Mouse (Mus musculus) heart, postnatal 10 days (tissue): ENCODE measurements around the gene Rab31. TPM values are rescaled to one million over a fixed set of nuclear protein-coding genes. Genes with fewer than 3 reads are reported as not detected.
"Not testable (repeated sequence)": the region's sequence is repeated elsewhere in the genome, so short reads cannot be mapped to it uniquely, and the experiment has no call there.

Experiments
- DNase-seq, 2 experiments: peaks; one replicate each; pipeline ENCODE4 v3.0.0; 2021
- intact Hi-C: fragments of 180-260 bp; cut with DNase I; formaldehyde crosslinking; loops from one replicate; pipeline ENCODE4 v1.15.1; 2025
- total RNA-seq, 2 experiments: library from RNA; stranded (reverse); gene quantifications; 2 replicates each; pipeline ENCODE4 v1.2.3; 2021

Gene Rab31
- total RNA-seq, 2 experiments from 2014 or later, result 42.9 to 46.5 TPM

DNA sequence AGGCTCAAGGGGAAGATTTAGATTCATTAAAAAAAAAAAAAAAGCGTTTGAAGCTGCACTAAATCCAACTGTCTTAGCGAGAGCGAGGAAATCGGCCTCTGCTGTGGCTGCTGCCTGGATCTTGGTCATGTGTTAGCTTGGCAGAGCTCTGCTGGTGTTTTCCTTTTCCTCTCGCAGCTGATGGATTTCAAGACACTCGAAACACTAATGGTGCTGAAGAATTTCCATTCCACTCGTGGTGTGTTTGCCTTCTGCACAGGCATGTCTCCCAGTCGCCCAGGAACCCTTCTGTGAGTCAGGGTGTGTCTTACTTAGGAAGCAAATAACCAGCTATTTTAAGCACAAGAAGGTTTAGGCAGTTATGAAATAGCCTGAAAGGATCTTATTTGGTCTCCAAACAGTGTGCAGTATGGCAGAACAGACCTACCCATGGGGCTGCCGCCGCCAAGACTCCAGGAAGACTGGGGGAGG lies 129.5 kb downstream of the Rab31 start:
- peak; percentile 39 to 49 for DNase-seq
- intact Hi-C loops, result no loop called here

DNA sequence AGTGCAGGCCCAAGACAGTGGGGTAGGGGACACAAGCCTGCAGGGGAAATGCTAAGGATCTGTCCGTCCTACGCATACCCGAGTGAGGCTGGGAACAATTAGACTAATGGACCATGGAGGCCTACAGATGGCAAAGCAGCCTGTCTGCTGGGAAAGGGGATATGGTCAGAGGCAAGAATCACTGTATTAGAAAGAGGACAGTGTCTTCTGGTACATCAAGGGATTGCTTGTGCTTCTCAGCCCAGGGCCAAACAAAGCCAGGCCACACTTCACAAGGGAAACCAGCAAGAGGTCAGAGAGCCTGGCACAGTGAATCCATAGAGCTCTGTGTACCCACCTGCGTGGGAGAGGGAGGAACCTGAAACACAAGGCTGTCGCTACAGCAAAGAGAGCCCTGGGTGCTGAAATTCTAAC lies 130.0 kb downstream of the Rab31 start:
- intact Hi-C loops, result no loop called here
- DNase-seq, result no peak

DNA sequence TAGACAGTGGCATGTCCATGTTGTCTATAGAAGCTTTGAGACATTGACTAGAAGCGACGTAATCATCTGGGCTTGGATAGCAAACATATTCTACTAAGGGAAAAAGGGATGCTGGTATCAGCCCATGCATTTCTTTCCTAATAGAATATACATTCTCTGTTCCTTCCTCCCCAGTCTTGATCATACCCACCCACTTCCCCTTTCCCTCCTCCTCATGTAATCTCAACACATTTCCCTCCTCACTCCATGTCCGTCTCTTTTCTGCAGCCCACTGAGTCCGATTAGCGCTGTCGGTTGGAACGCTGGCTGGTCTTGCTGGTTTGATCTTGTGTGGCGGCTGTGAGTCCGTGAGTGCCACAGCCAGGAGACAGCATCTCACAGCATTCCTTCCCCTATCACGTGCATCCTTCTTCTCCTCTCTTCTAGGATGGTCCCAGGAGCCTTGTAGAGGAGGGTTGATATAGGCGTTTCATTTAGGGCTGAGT lies 130.8 kb downstream of the Rab31 start, which contains the start of gene Txndc2:
Gene Txndc2, minus strand, starts transcription at position 435 of the 485 bp plus-strand sequence.
- intact Hi-C loops, result no loop called here
- DNase-seq, result no peak

DNA sequence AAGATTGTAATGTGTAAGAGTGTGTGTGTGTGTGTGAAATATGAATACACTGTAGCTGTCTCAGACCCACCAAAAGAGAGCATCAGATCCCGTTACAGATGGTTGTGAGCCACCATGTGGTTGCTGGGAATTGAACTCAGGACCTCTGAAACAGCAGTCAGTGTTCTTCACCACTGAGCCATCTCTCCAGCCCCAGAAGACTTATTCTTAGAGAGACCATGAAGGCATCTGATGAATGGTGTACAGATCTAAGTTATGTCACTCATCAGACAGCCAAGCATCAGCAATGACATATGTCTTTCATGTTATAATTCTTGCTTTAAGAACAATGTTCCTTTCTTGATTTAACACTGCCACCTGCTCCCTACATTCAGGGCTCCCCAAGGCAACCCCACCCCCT lies 133.4 kb downstream of the Rab31 start:
- no peak for DNase-seq
- intact Hi-C loops, result no loop called here

DNA sequence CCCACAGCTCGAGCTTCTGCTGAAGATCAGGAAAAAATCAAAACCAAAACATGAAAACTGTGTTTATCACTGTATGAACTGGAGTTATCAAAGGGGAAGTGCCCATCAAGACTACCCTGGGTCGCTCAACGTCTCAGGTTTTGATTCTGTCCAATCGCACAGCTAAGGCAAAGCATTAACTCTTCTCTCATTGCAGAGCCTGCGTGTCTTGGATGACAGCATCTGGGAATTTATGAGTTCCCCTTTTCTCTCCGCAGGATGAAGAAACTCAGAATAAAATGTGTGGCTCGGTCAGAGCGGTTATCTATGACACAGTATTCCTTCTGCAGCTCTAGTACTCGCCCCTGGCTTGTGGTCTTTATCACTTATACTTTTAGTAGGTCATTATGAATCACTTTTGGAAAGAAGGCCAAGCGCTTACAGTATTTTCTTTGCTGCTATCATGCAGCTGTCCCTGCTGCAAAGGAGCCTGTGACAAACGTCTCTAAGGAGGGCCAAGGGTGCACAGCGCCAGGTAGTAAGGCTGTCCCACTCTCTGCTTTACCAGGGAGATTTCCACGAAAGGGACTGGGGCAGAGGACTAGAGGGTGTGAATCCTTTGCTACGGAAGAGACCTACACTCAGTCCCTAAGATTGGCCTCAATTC lies 136.7 kb downstream of the Rab31 start:
- intact Hi-C loops, result no loop called here
- peak; percentile 48 to 49 for DNase-seq

DNA sequence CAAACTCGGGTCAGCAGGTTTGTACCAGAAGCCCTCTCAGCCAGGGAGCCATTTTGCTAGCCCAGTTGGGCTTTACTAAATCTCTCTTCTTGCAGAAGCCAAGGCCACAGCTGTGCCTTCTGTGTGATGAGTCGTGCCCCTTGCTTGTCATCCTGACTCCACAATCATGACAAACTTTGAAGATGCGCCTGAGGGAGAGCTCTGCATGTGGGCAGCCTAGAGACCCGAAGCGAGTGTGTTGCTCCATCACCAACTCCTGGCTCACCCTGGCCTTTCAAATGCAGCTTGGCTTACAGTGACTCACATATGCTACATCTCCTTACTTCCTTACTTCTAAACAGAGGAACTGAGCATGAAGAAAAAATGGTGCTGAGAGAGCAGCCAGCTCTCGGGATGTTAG lies 142.6 kb downstream of the Rab31 start:
- no peak for DNase-seq
- intact Hi-C loops, result no loop called here

DNA sequence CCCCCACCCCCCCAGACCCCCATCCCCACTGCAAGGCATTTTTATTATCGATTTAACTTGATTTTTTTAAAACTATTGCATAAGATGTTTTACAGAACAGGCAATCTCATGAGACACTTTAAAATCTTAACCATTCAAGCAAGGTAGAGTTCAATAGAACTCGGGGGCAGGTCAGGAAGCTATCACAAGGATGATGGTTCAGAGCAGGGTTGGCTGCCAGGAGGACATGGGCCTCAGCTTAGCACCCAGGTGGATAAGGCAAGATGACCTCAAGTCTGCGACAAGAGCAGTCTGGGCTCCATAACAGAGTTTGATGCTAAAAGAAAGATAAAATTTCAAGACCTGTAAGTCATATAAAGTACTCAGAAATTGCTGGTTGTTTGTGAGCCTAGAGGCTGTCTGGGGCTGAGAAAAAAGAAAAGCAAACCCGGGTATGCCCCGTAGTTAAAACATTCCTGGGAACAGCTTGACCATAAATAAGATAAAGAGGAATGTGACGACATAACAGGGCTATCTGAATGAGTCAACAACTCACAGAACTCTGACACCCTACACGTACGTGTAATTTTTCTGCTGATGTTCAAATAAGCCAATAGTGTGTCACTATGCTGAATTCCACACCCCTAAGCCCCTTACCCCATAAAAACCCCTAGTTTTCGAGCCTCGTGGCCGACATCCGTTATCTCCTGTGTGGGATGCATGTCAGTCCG lies 143.6 kb downstream of the Rab31 start:
- intact Hi-C loops, DNase-seq: not testable (repeated sequence)

DNA sequence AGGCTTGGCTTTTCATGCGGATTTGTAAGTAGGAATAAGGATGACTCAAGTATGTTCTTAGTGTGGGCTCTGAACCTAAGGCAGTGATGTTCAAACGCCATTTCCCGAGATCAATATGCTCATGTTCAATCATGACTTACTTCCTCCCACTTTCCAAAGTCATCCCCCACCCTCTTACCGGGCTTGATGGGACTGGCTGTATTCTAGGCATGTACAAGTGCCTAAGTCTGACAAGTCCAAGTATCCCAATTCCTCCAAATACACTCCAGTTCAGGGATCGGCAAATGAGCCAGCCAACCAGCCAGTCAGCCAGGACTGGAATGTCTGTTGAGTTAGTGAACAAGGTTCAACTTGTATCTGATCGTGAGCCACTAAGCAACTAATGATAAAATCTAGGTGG lies 146.3 kb downstream of the Rab31 start:
- intact Hi-C loops, result no loop called here
- no peak for DNase-seq

DNA sequence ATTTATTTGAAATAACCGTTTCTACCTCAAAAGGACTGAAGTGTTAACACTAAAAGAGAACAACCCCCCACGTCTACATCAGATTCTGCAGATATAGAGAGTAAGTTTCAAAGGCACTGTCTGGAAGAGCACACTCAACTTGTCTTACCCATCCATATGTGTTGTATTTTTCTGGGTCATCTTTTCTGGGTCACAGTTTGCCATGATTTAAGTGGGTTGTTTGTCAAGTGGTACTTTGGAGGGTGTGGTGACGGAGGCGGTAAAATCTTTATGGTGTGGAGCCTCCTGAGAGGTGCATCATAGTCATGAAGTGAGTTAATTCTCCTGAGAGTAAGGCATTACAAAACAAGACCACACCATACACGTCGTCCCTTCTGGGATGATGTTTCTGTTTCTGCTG lies 147.0 kb downstream of the Rab31 start:
- DNase-seq, result no peak
- intact Hi-C loops, result no loop called here

DNA sequence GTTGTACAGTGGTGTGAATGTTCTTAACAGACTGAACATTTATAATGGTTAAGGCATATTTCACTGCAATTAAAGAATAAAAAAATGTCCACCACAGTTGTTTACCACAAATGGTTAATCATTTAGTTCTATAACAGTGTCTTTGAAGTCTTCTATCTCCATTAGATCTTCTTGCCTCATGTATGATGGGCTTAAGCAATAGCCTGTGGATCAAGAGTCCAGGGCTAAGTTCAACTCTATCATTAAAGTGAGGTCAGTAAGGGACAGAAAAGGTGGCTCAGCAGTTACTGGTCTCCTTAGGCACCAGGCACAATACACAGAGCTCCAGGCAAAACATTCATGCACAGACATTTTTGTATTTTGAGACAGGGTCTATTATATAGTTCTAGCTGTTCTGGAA lies 149.4 kb downstream of the Rab31 start:
- DNase-seq, result no peak
- intact Hi-C loops, result no loop called here

DNA sequence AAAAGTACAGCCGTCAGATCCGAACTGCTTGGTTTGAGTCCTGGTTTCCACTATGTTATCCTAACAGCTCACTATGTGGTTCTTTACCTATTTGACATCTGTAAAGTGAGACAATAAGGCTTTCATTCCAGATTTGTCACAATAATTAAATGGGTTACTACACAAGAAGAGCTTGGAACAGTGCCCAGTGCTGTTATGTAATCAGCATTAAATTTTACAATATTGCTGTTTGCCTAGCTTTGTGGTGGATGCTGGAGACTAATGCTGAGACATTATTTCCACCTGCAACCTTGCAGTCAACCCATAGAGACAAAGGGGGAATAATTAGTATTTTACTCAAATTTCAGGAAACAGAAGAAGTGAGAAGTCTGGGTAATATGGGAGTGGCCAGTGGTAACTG lies 154.1 kb downstream of the Rab31 start:
- DNase-seq, result no peak
- intact Hi-C loops, result no loop called here

DNA sequence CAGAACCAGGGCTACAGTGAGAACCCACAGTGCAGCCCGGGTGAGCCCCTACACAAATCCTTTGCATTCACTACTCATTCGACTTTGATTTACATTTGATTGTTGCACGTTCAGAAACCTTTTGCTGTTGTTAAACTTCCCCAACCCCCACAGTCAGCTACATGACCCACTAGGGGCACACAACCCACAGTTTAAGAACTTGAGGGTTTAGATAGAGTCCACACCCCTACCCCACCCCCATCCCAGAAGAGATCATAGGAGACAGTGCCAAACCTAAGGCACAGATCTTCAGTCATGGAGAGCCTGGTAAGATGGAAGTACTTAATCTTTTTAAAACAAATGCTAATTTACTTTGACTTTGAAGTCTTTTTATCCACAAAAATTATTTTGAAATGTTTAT lies 156.9 kb downstream of the Rab31 start:
- DNase-seq, result no peak
- intact Hi-C loops, result loop anchor here (2.0 kb wide), 1 partner anchor 59 kb away; no protein-coding TSS in a partner anchor

DNA sequence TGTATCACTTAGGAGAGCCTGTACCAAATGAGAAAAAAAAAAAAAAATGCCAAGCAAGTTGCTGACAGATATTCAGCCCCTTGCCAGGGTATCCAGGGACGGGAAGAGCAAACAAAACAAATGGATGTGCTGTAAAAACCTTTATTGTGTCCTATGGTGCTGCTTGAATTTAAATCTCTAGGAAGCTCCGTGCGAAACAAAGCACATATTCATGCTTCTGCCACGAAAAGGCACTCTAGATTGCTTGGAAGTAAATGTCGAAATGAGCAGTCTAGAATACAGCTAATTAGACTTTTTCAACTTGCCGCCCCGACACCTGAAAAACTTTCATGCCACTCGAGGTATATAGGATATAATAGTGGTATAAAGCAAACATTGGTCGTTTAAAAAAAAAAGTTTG lies 158.1 kb downstream of the Rab31 start:
- DNase-seq, result no peak
- intact Hi-C loops, result loop anchor here (5.0 kb wide), 2 partner anchors 88 to 168 kb away; partner anchors contain the start of gene Ppp4r1

DNA sequence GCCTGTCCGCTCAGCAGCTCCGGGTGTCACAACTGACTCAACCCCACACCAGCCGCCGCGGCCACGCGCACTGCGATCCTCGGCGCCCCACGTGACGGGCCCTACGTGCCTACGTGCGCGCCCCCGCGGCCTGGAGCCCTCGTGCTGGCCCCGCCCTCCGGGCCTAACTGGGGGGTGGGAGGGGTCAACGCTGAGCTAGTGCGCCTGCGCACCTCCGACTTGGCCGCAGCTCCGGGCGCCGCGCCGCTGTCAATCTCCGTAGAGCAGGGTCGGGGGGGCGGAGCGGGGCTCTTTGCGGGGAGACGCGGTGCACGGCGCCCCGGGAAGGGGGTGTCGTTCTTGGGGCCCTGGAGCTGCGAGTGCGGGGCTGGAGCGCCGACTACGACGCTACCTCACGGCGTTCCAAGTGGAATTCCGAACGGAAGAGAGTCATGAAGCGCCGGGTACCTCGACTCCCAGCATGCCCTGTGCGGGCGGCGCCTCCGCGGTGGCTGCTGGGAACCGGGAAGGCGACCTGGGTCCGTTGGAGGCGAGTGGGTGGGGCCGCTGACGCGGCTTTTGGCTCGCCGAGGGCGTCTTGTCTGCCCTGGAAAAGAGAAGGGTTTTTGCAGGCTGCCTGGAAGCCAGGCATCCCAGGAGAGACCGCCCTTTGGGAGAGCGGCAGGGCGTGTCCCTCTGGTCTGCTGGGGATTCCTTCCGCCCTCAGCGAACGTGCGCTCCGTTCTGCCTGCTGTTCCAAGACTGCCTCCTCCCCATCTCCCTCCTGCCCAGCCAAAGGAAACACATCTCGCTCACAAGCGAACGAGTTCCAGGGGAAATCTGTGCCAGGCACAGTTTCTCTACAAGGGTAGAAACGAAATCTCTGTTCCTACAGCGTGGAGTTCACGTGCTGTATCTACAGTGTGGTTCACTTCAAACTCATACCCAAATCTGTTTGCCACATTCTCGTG lies 158.8 kb downstream of the Rab31 start, which contains the start of gene Vapa:
Gene Vapa, minus strand, starts transcription at position 93 of the 950 bp plus-strand sequence.
- intact Hi-C loops, result loop anchor here (2.0 to 5.0 kb wide), 3 partner anchors 39 to 169 kb away; partner anchors contain the start of gene Ppp4r1
- peak; percentile 98 for DNase-seq

DNA sequence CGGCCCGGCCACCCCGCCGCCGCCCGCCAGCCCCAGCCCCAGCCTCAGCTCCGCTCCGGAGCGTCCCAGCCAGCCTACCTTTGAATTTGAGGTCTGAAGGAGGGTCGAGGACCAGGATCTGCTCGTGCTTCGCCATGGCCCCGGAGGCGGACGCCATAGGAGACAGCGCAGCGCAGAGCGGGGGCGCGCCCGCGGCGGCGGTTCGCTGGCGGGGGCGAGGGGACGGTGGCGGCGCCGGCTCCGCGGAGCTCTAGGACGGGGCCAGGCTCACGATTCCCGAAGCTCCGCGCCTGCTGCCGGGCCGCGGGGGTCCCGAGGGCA lies 159.4 kb downstream of the Rab31 start:
- DNase-seq, result no peak
- intact Hi-C loops, result loop anchor here (2.0 to 5.0 kb wide), 3 partner anchors 38 to 169 kb away; partner anchors contain the start of gene Ppp4r1

DNA sequence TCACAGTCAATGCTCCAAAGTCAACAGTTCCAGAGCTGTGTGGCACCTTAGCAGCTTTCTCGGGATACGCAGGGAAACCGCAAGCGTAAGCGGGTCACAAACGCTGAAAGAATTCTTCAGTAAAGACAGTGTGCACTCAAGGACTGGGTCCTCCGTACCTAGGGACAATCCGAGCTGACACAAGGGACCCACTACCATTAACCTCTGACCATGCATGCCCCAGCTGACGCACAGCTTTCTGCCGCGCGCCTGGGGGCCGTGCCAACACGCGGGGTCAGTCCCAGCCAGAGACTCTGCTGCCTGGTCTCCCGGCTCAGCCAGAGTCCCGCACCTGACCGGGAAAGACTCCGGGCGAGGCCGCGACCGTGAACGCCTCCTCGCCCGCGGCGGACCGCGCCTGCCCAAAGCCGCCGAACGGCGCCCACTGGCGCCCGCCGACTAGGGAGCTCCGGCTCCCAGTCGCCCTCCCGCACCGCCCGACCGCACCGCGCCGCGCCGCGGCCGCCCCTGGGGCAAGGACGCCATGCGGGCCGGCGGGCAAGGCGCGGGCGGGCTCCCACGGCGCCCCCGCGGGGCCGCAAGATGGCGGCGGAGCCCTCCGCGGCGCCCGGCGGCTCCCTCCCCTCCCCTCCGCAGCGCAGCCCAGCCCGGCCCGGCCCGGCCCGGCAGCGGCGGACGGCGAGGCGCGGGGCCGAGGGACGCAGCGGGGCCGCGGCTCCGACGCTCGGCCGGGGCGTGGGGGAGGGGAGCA lies 160.0 kb downstream of the Rab31 start:
- DNase-seq, result peak; percentile 54 to 66
- intact Hi-C loops, result loop anchor here (2.0 to 5.0 kb wide), 3 partner anchors 38 to 170 kb away; partner anchors contain the start of gene Ppp4r1

DNA sequence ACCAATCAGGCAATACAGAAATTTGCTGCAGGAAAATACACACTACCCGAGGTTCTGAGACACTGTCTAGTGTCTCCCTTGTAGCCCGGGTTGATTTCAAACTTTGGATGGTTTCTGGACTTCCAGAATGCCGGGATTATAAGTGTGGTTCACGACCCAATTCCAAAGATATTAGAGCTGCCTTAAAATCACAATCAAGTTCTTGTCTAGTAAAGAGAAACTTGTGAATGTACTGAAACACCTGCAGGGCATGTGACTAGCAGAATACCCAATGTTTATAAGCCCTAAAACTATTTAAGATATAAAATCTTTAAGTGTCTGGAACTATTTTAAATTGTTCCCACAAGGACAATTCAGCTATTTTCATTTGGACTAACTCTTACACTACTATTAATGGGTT lies 160.8 kb downstream of the Rab31 start:
- intact Hi-C loops, result loop anchor here (2.0 to 5.0 kb wide), 3 partner anchors 37 to 171 kb away; partner anchors contain the start of gene Ppp4r1
- DNase-seq, result no peak

DNA sequence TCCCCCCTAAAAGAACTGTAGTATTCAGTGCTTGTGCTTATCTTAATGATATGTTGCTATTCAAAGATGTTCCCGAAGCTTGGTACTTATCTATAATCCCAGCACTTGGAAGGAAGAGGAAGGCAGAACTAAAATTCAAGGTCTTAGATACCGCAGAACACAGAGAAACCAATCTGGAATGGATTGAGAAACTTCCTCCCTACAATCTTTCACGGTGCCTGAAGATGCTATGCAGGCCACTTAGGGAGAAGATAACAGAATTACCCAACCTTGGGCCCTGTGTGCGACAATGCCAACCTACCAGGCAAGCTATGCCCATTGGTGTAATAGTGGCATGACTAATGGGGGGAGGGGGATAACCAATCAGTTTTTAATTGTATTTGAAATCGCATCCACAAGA lies 163.8 kb downstream of the Rab31 start:
- intact Hi-C loops, result no loop called here
- no peak for DNase-seq

DNA sequence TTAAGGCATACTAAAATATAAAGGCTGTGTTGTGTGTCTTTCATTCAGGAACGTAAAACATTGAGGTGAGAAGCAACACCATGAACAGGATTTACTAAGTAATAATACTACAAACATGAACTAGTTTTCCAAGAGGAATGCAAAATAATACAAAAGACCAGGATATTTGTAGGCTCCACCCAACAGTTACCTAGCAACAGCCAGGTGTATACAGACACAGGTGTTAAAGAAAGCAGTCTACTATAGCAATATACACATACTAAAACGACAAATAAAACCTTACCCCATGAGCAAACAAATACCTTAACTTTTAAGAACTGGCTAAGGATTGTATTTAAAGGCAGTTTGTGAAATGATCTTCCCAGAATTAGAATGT lies 164.3 kb downstream of the Rab31 start:
- intact Hi-C loops, result no loop called here
- DNase-seq, result no peak
